Mouse (Mus musculus) ovary, postnatal 10 days (tissue): ENCODE measurements at regions not wholly inside any gene's neighbourhood (a gene's known extent, or its start where the extent isn't known, plus 50 kb on each side); places are given as distances from the start of the nearest gene placed in this dataset.

Experiments
- DNase-seq: peaks from one replicate; pipeline ENCODE4 v3.0.0; 2022; ENCODE audit warnings: low spot score

- DNase-seq: no peak
Measured at GRCm38 (mm10) chr8:8484546-8484945, 176.5 kb downstream of the Efnb2 start.

- no peak for DNase-seq
Measured at GRCm38 (mm10) chr8:8482707-8483480, 178.1 kb downstream of the Efnb2 start.

- DNase-seq: no peak
Measured at GRCm38 (mm10) chr8:8477456-8477855, 183.6 kb downstream of the Efnb2 start.

- DNase-seq: no peak
Measured at GRCm38 (mm10) chr8:8468552-8468951, 192.5 kb downstream of the Efnb2 start.

GRCm38 (mm10) chr8:8466526-8467244 lies 194.4 kb downstream of the Efnb2 start:
- DNase-seq: no peak

DNA sequence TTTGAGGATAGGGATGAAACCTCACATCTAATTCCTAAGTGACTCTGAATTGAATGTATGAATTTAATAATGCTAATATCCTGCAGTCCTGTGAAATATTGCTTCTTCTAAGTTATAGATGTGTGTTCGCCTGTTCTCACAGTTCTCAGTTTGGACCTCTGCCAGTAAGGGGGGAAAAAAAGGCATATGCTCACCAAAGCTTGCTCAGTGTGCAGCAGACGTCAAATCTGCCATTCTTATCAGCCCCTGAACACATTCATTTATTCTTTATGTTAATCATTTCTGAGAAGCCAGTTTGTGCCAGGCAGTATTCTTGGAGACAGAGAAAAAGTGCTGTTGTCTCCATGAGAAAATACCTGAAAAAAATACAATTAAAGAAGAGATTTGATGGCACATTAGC lies 198.6 kb downstream of the Efnb2 start:
- no peak for DNase-seq

GRCm38 (mm10) chr8:8457536-8457935 lies 203.5 kb downstream of the Efnb2 start:
- no peak for DNase-seq

- no peak for DNase-seq
Measured at GRCm38 (mm10) chr8:8453944-8454343, 207.1 kb downstream of the Efnb2 start.

GRCm38 (mm10) chr8:8452226-8452625 lies 208.8 kb downstream of the Efnb2 start:
- DNase-seq: no peak

DNA sequence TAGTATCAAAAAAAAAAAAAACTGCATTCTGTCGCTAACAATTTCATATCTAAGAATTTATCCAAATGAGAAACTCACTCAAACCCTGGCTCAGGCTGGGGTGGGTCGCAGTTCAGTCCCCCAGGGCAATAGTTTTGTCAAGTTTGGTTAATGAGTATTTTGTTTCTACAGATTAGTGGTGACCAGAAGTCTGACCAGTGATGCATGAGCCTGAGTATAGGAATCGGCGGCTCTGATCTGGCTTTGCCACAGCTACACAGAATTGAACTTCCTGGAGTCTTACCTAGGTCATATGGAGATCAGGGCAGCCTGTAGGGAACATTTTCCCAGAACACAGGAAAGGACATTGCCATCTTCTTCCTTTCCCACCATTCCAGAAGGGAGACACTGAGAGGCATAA lies 212.1 kb downstream of the Efnb2 start:
- no peak for DNase-seq

GRCm38 (mm10) chr8:8441568-8441967 lies 219.5 kb downstream of the Efnb2 start:
- DNase-seq: no peak

GRCm38 (mm10) chr8:8440903-8441302 lies 220.1 kb downstream of the Efnb2 start:
- DNase-seq: no peak

DNA sequence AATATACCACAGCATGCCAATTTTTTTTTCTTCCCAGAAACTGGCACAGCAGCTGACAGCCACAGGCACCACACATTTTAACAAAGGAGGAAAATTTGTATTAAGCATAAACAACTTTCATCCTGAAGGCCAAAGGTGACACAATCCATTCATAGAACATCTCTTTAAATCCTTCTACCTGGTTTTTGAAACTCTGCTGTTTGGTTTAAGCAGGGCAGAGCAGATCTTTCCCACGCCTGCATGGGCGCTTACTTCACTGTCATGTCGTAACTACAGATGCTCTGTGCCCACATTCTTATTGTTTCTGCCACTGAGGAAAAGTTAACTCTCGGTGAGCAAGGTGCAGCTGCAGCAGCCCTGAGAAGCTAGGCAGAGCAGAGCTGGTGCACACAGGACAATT lies 234.8 kb downstream of the Efnb2 start:
- DNase-seq: no peak

- no peak for DNase-seq
Measured at GRCm38 (mm10) chr8:8423443-8423842, 237.6 kb downstream of the Efnb2 start.

GRCm38 (mm10) chr8:8421713-8422112 lies 239.3 kb downstream of the Efnb2 start:
- no peak for DNase-seq

GRCm38 (mm10) chr8:8419360-8420330 lies 241.4 kb downstream of the Efnb2 start:
- no peak for DNase-seq

GRCm38 (mm10) chr8:8418929-8419328 lies 242.1 kb downstream of the Efnb2 start:
- DNase-seq: no peak

- no peak for DNase-seq
Measured at GRCm38 (mm10) chr8:8418525-8418924, 242.5 kb downstream of the Efnb2 start.

GRCm38 (mm10) chr8:8416092-8416701 lies 244.8 kb downstream of the Efnb2 start:
- DNase-seq: no peak

- DNase-seq: no peak
Measured at GRCm38 (mm10) chr8:8407357-8407756, 253.7 kb downstream of the Efnb2 start.

DNA sequence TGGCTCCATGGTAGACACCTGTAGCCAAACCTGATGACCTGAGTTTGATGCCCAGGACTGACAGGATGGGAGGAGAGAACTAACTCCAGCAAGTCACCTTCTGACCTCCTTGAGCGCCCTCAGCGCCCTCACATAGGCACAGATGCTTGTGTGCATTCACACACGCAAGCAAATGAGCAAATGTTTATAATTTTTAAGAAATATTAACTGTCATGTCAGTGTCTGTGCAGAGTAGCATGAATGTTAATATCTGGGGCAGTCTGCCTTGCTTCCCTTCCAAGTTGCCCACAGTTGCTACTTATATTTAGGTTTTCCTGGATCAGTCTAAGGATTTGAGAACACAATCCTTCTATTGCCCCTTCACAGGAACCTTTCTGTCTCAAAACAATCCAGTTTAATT lies 257.6 kb downstream of the Efnb2 start:
- DNase-seq: no peak

GRCm38 (mm10) chr8:8392303-8392702 lies 268.7 kb downstream of the Efnb2 start:
- no peak for DNase-seq
